Mouse (Mus musculus): ENCODE measurements around the gene Sept9.

Gene Sept9

GRCm38 (mm10) chr11:117265981-117266905, 66.8 kb downstream of the Sept9 start:
- DNase-seq = peak; percentile 87

GRCm38 (mm10) chr11:117266906-117267721, 67.7 kb downstream of the Sept9 start:
- peak; percentile 88 for DNase-seq

GRCm38 (mm10) chr11:117267828-117268227, 68.4 kb downstream of the Sept9 start:
- DNase-seq = no peak

- DNase-seq = no peak
Measured at GRCm38 (mm10) chr11:117268304-117268956, 69.0 kb downstream of the Sept9 start.

- no peak for DNase-seq
Measured at GRCm38 (mm10) chr11:117269053-117269702, 69.7 kb downstream of the Sept9 start.

GRCm38 (mm10) chr11:117269946-117270345, 70.5 kb downstream of the Sept9 start:
- DNase-seq = no peak

- DNase-seq = peak; percentile 70
Measured at GRCm38 (mm10) chr11:117274973-117275372, 75.5 kb downstream of the Sept9 start.

GRCm38 (mm10) chr11:117275999-117276398, 76.5 kb downstream of the Sept9 start:
- no peak for DNase-seq

- DNase-seq = no peak
Measured at GRCm38 (mm10) chr11:117276946-117277345, 77.5 kb downstream of the Sept9 start.

- no peak for DNase-seq
Measured at GRCm38 (mm10) chr11:117278113-117278512, 78.7 kb downstream of the Sept9 start.

GRCm38 (mm10) chr11:117278514-117278913, 79.1 kb downstream of the Sept9 start:
- DNase-seq = no peak

GRCm38 (mm10) chr11:117279993-117280392, 80.5 kb downstream of the Sept9 start:
- DNase-seq = no peak

GRCm38 (mm10) chr11:117283048-117283888, 83.8 kb downstream of the Sept9 start:
- no peak for DNase-seq

GRCm38 (mm10) chr11:117283889-117284450, 84.5 kb downstream of the Sept9 start:
- DNase-seq = no peak

- no peak for DNase-seq
Measured at GRCm38 (mm10) chr11:117284721-117285605, 85.5 kb downstream of the Sept9 start.

- peak; percentile 33 for DNase-seq
Measured at GRCm38 (mm10) chr11:117285606-117285931, 86.1 kb downstream of the Sept9 start.

- peak; percentile 60 for DNase-seq
Measured at GRCm38 (mm10) chr11:117287792-117288191, 88.3 kb downstream of the Sept9 start.

- peak; percentile 28 for DNase-seq
Measured at GRCm38 (mm10) chr11:117288765-117289164, 89.3 kb downstream of the Sept9 start.

GRCm38 (mm10) chr11:117291271-117292059, 92.0 kb downstream of the Sept9 start:
- peak; percentile 45 for DNase-seq
